18 mouse cellular contexts compared by ENCODE assay signal in genomic region chr9:46558481-46558880, GRCm38 (mm10).
A peak's percentile ranks its signal among the peaks of the same experiment; 100 is the strongest.
DNase-seq lines count a peak whose midpoint lies in the region; ATAC-seq and TF ChIP-seq lines count a peak whose summit lies in the region.
"Had no signal": no experiment of that assay in that cellular context is flagged by ENCODE, and none has a peak within 500 bp of the region (broad histone marks: within the 10 kb centered on the region; RNA-seq: fewer than 3 reads in every experiment).

No protein-coding gene starts in this region.

- TF ChIP-seq CTCF in layer of hippocampus, adult 2 months (conservative IDR thresholded peaks at IDR 0.05) = peak; percentile 25; the same call in 1 of the 2 replicates

- no peak for DNase-seq in layer of hippocampus, adult 2 months (ENCODE audit: low spot score in 2 of 2)
- no peak for DNase-seq in layer of hippocampus, adult 11-12 months (ENCODE audit: low spot score)
- DNase-seq in cerebellum, adult 11-12 months = peak; percentile 28
- peak; percentile 11 for DNase-seq in cerebellum, adult 8-10 months
- peak; percentile 46 to 53 for DNase-seq in cerebellum, postnatal 14 days
- no peak for DNase-seq in MN1 (ENCODE audit: low spot score)
- no peak for DNase-seq in gastrocnemius, adult 8-10 months (ENCODE audit: low spot score in 2 of 2)
- DNase-seq: adrenal gland, adult 8-10 months; gastrocnemius, postnatal 14 days; heart, postnatal 36 days; kidney, adult 11 months had no signal

- peaks cover 9% of the 10 kb centered on the region for H3K4me1 ChIP-seq in neural tube, embryonic 15.5 days
- H3K4me1 ChIP-seq: embryonic facial prominence, embryonic 13.5 days had no signal

- no peak overlapping the region for H3K4me3 ChIP-seq in layer of hippocampus, adult 2 months
- H3K4me3 ChIP-seq in neural tube, embryonic 15.5 days (replicated peaks) = no peak overlapping the region
- H3K4me3 ChIP-seq: embryonic facial prominence, embryonic 13.5 days; forebrain, embryonic 12.5 days; heart, embryonic 13.5 days; hindbrain, embryonic 12.5 days had no signal

- no peaks in the 10 kb centered on the region for H3K36me3 ChIP-seq in neural tube, embryonic 15.5 days
- H3K36me3 ChIP-seq: embryonic facial prominence, embryonic 13.5 days; forebrain, embryonic 12.5 days; heart, embryonic 13.5 days; hindbrain, embryonic 12.5 days had no signal

- no peaks in the 10 kb centered on the region for H3K9me3 ChIP-seq in neural tube, embryonic 15.5 days (replicated peaks)
- H3K9me3 ChIP-seq: embryonic facial prominence, embryonic 13.5 days had no signal

- no peak overlapping the region for H3K27ac ChIP-seq in layer of hippocampus, adult 2 months
- no peak overlapping the region for H3K27ac ChIP-seq in neural tube, embryonic 15.5 days (replicated peaks)
- H3K27ac ChIP-seq: embryonic facial prominence, embryonic 13.5 days; forebrain, embryonic 12.5 days; heart, embryonic 13.5 days; hindbrain, embryonic 12.5 days had no signal

- no peak overlapping the region for H3K4me2 ChIP-seq in neural tube, embryonic 15.5 days
- H3K4me2 ChIP-seq: embryonic facial prominence, embryonic 13.5 days; forebrain, embryonic 12.5 days; heart, embryonic 13.5 days; hindbrain, embryonic 12.5 days had no signal

- no peaks in the 10 kb centered on the region for H3K27me3 ChIP-seq in neural tube, embryonic 15.5 days (replicated peaks)
- H3K27me3 ChIP-seq: embryonic facial prominence, embryonic 13.5 days; hindbrain, embryonic 12.5 days had no signal

- no peak overlapping the region for H3K9ac ChIP-seq in neural tube, embryonic 15.5 days (replicated peaks)
- H3K9ac ChIP-seq: embryonic facial prominence, embryonic 13.5 days; forebrain, embryonic 12.5 days; heart, embryonic 13.5 days; hindbrain, embryonic 12.5 days had no signal

- no peak for ATAC-seq in neural tube, embryonic 15.5 days (ENCODE audit: low FRiP score)
- ATAC-seq: forebrain, embryonic 16.5 days; hindbrain, embryonic 16.5 days had no signal

- 73% methylated on average over 5 of the region's 5 CpGs for WGBS in neural tube, embryonic 15.5 days

Comparison
In these comparisons a context has a peak if more than half of its experiments do, and no peak if none do; other contexts are left out.
1. DNase-seq: peak in cerebellum, adult 11-12 months (single experiment), cerebellum, adult 8-10 months (single experiment) and cerebellum, postnatal 14 days (2 of 2); none in layer of hippocampus, adult 2 months (0 of 2), layer of hippocampus, adult 11-12 months (single experiment), MN1 (single experiment) and gastrocnemius, adult 8-10 months (0 of 2).